Mouse (Mus musculus) liver, adult (tissue): ENCODE measurements around the gene Rnf24.

Source experiments
- GATA4 ChIP-seq: IDR thresholded peaks from 2 replicates; pipeline ENCODE4 v1.6.1; 2014; ENCODE audit warnings: mild to moderate bottlenecking, low read length; ENCODE audit not compliant: insufficient replicate concordance

Gene Rnf24

GRCm38 (mm10) chr2:131352747-131353563 is at the start of gene Rnf24:
Rnf24 (minus strand) TSS chr2:131352892.
- no peak for TF ChIP-seq GATA4

DNA sequence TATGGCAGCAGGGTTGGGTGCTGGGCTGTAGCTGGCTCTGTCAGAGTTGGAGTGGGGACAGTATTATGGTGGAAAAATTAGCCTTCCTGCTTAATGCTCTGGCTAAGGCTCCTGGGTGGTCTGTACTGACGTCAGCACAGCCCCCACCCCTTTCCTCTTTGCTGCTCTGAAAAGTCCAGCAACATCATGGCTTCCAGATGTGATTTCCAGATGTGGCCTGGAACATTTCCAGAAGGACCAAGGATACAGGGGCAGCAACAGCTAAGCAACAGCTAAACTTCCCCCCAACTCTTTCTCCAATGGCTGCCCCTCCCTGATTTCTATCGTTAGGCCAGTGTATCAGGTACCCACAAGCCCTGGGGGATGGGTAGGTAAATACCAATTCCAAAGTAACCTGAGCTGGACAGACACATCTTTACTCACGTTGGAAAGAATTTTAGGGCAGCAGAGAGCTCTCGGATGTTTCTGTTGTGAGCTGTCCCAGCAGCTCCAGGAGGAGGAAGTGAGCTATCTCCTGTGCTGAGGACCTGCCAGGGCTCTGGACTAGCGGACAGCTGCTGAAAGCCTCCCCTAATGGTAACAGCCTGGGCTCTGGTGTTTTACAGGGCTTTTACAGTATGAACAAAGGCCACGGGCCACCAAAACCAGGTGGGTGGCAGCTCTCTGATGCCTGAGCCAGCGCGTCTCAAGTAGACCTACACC is 49.3 kb upstream of the Rnf24 start:
- no peak for TF ChIP-seq GATA4

DNA sequence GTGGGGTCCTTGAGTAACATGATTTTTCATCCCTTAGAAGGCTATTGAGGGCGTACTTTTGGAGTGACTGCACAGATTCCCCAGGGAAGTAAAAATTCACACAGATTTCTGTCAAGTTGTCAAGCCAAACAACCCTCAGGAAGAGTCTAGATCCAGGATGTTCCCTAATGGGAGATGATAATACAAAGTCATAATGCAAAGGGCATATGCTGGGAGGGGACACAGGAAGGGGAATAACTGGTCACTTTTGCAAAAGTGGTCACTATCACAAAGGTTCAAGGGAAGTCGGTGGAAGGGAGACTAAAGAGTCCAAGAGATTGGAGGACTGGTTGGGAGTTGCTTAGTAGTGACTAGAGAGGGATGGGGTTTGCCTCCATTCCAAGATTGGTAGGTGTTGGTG is 48.2 kb upstream of the Rnf24 start:
- no peak for TF ChIP-seq GATA4

DNA sequence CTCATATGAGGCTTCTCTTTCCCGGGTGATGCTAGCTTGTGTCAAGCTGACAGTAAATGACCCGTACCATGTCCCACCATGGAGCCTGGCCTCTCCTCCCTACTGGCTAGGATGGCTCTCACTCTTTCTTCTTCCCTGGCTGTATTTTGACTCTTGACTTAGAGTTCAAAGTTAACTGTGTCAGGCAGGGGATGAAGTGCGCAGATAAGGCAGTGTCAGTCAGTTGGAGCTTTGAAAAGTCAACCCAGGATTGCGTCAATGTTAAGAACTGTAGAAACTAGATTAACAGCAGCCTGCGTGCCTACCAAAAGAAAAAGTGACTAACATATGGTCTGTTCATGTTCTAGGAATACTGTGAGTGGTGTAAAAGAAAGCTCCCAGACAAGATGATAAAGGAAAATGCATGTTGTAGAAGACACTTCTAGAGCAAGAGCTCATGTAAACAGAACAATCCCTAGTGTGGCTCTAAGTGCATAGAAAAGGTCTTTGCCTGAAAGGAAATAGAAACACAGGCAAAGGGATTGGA is 44.7 kb upstream of the Rnf24 start:
- peak; percentile 70; the same call in 1 of the 2 replicates for TF ChIP-seq GATA4

DNA sequence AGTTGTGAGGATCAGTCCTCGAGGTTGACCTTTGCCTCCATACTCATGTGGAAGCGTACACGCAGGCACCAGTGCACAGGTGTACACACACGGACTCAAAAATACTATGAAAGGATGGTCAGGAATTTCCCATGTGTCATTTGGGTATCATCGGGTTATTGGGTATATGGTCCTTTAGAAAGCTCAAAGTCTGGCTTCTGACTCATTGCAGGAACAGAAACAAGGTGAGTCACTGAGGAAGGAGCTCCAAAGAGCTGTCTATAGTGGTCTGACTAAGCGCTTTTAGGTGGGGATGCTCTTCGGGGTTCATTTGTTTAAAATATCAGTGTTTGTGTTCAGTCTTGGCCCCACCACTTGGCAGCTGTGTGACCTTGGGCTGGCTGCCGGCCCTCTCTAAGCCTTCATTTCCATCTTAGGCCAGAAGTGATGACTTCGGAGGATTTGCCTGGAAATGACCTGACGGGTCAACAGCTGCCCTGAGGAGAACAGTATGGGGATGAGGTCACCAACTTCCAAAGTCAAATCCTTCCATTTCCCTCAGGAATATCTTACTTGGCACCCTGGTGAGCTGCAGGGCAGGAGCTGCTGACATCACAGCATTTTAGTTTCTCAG is 33.8 kb upstream of the Rnf24 start:
- TF ChIP-seq GATA4: no peak

- no peak for TF ChIP-seq GATA4
Observed at GRCm38 (mm10) chr2:131385176-131385575, 32.5 kb upstream of the Rnf24 start.

DNA sequence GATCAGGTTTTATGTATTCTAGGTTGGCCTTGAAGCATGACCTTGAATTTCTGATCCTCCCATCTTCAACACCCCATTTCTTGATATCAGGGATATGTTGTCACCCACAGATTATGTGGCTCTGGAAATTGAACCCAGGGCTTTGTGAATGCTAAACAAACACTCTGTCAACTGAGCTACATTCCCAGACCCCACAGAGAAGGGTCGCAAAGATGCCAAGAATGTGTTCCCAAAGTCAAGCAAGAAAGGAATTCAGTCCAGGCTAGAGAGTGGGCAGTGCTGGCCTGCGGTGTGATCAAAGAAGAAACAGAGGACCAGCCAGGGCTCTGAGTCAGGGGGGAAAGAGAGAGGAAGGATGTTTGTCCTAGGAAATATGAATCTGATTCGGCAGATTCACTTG is 26.8 kb upstream of the Rnf24 start:
- TF ChIP-seq GATA4: no peak

- TF ChIP-seq GATA4: no peak
Observed at GRCm38 (mm10) chr2:131378872-131379271, 26.2 kb upstream of the Rnf24 start.

DNA sequence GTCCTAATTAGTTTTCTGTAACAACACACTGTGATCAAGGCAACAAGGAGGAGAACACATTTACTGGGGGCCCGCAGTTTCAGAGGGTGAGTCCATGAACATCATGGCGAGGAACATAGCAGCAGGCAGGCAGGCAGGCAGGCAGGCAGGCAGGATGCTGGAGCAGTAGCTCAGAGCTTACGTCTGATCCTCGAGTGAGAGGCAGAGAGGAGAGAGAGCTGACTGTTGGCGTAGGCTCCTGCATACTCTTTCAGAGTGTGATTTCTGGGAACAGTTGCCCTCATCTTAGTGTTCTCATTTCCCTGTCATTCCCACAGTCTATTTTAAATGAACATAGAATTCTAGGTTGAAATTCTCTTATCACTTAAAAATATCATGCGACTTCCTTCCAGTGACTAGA is 24.4 kb upstream of the Rnf24 start:
- no peak for TF ChIP-seq GATA4

GRCm38 (mm10) chr2:131373656-131374055 is 21.0 kb upstream of the Rnf24 start:
- no peak for TF ChIP-seq GATA4

- no peak for TF ChIP-seq GATA4
Observed at GRCm38 (mm10) chr2:131372276-131372877, 19.7 kb upstream of the Rnf24 start.

GRCm38 (mm10) chr2:131371811-131372210 is 19.1 kb upstream of the Rnf24 start:
- no peak for TF ChIP-seq GATA4

- TF ChIP-seq GATA4: no peak
Observed at GRCm38 (mm10) chr2:131370828-131371227, 18.1 kb upstream of the Rnf24 start.

DNA sequence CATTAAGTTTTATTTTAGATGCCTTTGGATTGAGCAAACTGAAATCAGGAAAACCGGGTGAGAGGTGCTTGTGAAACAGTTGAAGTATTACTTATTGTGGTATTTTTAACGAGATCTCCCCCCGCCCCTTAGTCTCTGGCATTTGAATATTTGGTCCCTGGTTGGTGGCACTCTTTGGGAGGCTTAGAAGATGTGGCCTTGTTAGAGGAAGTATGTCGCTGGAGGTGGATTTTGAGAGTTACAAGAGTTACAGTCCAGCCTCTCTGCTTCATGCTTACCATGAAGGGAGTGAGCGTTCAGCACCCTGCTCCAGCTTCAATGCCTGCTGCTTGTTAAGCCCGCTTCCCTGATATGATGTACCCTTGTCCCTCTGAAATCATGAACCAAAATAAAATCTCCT is 12.0 kb upstream of the Rnf24 start:
- no peak for TF ChIP-seq GATA4

DNA sequence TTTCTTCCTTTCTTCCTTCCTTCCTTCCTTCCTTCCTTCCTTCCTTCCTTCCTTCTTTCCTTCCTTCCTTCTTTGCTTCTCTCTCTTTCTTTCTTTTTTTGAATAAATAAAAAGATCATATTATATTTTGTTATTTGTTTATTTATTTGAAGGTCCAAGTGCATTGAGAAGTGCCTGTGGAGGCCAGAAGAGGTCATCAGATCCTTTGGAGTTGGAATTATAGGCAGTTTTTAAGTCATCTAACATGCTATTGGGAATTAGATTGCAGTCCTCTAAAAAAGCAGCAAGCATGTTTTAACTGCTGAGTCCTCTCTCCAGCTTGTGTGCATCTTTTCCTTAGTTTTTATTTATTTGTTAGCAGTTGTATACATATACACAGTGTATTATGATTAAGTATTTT is 5.8 kb upstream of the Rnf24 start:
- TF ChIP-seq GATA4: no peak
